In the genomic region with DNA sequence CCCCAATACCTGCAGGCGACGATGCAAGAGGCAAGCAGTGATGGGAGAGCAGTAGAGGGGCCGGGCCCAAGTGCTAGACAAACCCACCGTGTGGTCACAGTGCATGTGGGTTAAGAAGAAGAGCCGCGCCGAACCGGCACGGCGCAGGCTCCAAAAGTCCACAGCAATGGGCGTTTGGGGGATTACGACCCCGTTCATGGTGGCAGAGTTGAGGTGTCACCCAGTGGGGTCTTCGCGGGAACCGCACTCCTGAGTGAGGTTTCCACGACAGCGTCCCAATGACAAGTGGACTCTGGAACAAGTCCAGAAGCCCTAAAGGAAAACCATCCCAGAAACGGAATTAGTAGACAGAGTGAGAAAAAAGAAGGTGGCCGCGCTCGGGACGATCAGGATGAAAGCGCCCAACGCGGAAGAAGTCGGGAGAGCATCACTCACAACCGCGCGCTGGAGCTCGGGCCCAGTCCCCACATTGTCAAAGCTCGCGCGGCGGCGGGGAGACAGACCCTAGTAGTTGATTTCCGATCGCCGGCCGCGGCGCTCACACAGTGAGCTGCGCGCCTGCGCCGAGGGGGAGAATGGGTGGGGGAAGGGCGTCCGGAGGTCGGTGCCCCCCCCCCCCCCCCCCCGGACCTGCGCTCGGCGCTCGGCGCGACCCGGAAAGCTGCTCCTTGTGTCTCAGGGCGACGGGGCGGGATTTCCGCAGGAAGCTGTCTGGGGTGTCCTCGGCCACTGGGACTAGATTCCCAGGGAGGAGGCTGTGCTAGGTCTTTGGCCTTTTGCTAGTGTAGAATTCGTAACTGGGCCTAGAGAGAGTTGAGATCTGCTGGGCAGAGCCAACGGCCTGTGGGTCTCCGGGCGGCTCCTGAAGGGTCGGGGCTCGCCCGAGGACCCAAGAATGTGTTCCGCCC, we compare ENCODE assay signal across 8 mouse cellular contexts. TPM values are rescaled to one million over a fixed set of nuclear protein-coding genes. Genes with fewer than 3 reads are reported as not detected.
DNase-seq lines count a peak whose midpoint lies in the region; ATAC-seq and TF ChIP-seq lines count a peak whose summit lies in the region.

Gene Dclre1b, minus strand, starts transcription at position 554 of the 908 bp plus-strand sequence.
Gene Ap4b1, plus strand, starts transcription at position 630 of the 908 bp plus-strand sequence.
Gene Gm43064, plus strand, starts transcription at position 683 of the 908 bp plus-strand sequence.

- H3K4me3 ChIP-seq in C2C12 (ENCODE audit: insufficient read depth, poor library complexity, severe bottlenecking), result peak within 1 kb of the TSS; percentile 91
- peak within 1 kb of the TSS; percentile 79 for H3K4me3 ChIP-seq in erythroblast, embryonic 14.5 days (replicated peaks)
- H3K4me3 ChIP-seq in heart, embryonic 12.5 days, result peak within 1 kb of the TSS; percentile 97
- peak within 1 kb of the TSS; percentile 86 for H3K4me3 ChIP-seq in kidney, postnatal 0 days (replicated peaks; ENCODE audit: low read depth, low read length)
- H3K4me3 ChIP-seq in liver, embryonic 11.5 days (ENCODE audit: low read depth, low read length), result peak within 1 kb of the TSS; percentile 80
- peak within 1 kb of the TSS; percentile 81 for H3K4me3 ChIP-seq in stomach, embryonic 14.5 days (ENCODE audit: low read depth, low read length)

- under 1% methylated on average over 56 of the region's 70 CpGs for WGBS in heart, embryonic 12.5 days
- WGBS in kidney, postnatal 0 days, result under 1% methylated on average over 62 of the region's 70 CpGs
- WGBS in liver, embryonic 11.5 days, result under 1% methylated on average over 64 of the region's 70 CpGs
- WGBS in stomach, embryonic 14.5 days, result under 1% methylated on average over 58 of the region's 70 CpGs

- peak; percentile 66; the same call in 1 of the 2 replicates for TF ChIP-seq POLR2A in brain, embryonic 14.5 days (IDR thresholded peaks at IDR 0.05; ENCODE audit: borderline replicate concordance, extremely low read depth, insufficient read depth, insufficient read length, poor library complexity, severe bottlenecking)

- peak; percentile 91 for ATAC-seq in heart, embryonic 12.5 days (ENCODE audit: insufficient number of reproducible peaks, low FRiP score)
- ATAC-seq in kidney, postnatal 0 days (replicated peaks; ENCODE audit: low FRiP score, low read depth), result peak; percentile 96
- ATAC-seq in liver, embryonic 11.5 days (replicated peaks; ENCODE audit: low FRiP score), result peak; percentile 89
- peak; percentile 97 for ATAC-seq in stomach, embryonic 14.5 days (ENCODE audit: insufficient number of reproducible peaks, insufficient read depth, low FRiP score, low read depth)

- peaks cover 17% of the 10 kb centered on the region for H3K36me3 ChIP-seq in C2C12 (ENCODE audit: control insufficient read depth, insufficient read depth)
- H3K36me3 ChIP-seq in erythroblast, embryonic 14.5 days (ENCODE audit: control insufficient read depth), result peaks cover 72% of the 10 kb centered on the region
- H3K36me3 ChIP-seq in heart, embryonic 12.5 days, result peaks cover 22% of the 10 kb centered on the region
- H3K36me3 ChIP-seq in kidney, postnatal 0 days (ENCODE audit: insufficient read depth, low read length), result peaks cover 20% of the 10 kb centered on the region; the same call in 1 of the 2 replicates
- H3K36me3 ChIP-seq in liver, embryonic 11.5 days (ENCODE audit: control insufficient read depth, insufficient read depth, low read length), result peaks cover 9% of the 10 kb centered on the region; the same call in 1 of the 2 replicates
- H3K36me3 ChIP-seq in stomach, embryonic 14.5 days (ENCODE audit: control insufficient read depth, insufficient read depth, low read length), result peaks cover 12% of the 10 kb centered on the region; the same call in 1 of the 2 replicates

- peak within 1 kb of the TSS; percentile 93 for H3K4me2 ChIP-seq in heart, embryonic 12.5 days
- peak within 1 kb of the TSS; percentile 81 for H3K4me2 ChIP-seq in kidney, postnatal 0 days (ENCODE audit: low read length)
- peak within 1 kb of the TSS; percentile 63 for H3K4me2 ChIP-seq in liver, embryonic 11.5 days
- H3K4me2 ChIP-seq in stomach, embryonic 14.5 days (replicated peaks; ENCODE audit: low read depth, low read length), result peak within 1 kb of the TSS; percentile 69

- H3K27me3 ChIP-seq in C2C12 (ENCODE audit: control insufficient read depth, insufficient read depth, insufficient read length), result no peaks in the 10 kb centered on the region
- H3K27me3 ChIP-seq in erythroblast, embryonic 14.5 days (ENCODE audit: control insufficient read depth), result no peaks in the 10 kb centered on the region
- H3K27me3 ChIP-seq in heart, embryonic 12.5 days (replicated peaks), result no peaks in the 10 kb centered on the region
- H3K27me3 ChIP-seq in kidney, postnatal 0 days (ENCODE audit: insufficient read depth, low read length), result no peaks in the 10 kb centered on the region
- H3K27me3 ChIP-seq in liver, embryonic 11.5 days (replicated peaks; ENCODE audit: control insufficient read depth, insufficient read depth, low read length), result no peaks in the 10 kb centered on the region
- no peaks in the 10 kb centered on the region for H3K27me3 ChIP-seq in stomach, embryonic 14.5 days (ENCODE audit: control insufficient read depth, insufficient read depth, low read length)

- peaks cover 8% of the 10 kb centered on the region for H3K79me3 ChIP-seq in C2C12 (ENCODE audit: low read depth)

- peak within 1 kb of the TSS; percentile 98 for H3ac ChIP-seq in C2C12 (ENCODE audit: control insufficient read depth, insufficient read length, low read depth)

- H3K27ac ChIP-seq in heart, embryonic 12.5 days (ENCODE audit: poor library complexity, severe bottlenecking), result peak within 1 kb of the TSS; percentile 96
- H3K27ac ChIP-seq in kidney, postnatal 0 days, result peak within 1 kb of the TSS; percentile 93
- H3K27ac ChIP-seq in liver, embryonic 11.5 days (ENCODE audit: low read depth, low read length), result peak within 1 kb of the TSS; percentile 87
- peak within 1 kb of the TSS; percentile 88 for H3K27ac ChIP-seq in stomach, embryonic 14.5 days (ENCODE audit: low read length)

- peaks cover 24% of the 10 kb centered on the region for H3K79me2 ChIP-seq in C2C12 (ENCODE audit: control insufficient read depth, insufficient read depth)

- H3K9ac ChIP-seq in heart, embryonic 12.5 days, result peak within 1 kb of the TSS; percentile 95
- H3K9ac ChIP-seq in kidney, postnatal 0 days (ENCODE audit: low read depth, low read length), result peak within 1 kb of the TSS; percentile 74
- peak within 1 kb of the TSS; percentile 85 for H3K9ac ChIP-seq in liver, embryonic 11.5 days (ENCODE audit: low read depth, low read length)
- peak within 1 kb of the TSS; percentile 77 for H3K9ac ChIP-seq in stomach, embryonic 14.5 days (replicated peaks; ENCODE audit: low read depth, low read length)

- TF ChIP-seq CTCF in C2C12 (IDR thresholded peaks at IDR 0.05; ENCODE audit: control insufficient read depth, insufficient read depth, insufficient read length), result no peak
- TF ChIP-seq CTCF in brain, embryonic 14.5 days (IDR thresholded peaks at IDR 0.05; ENCODE audit: borderline replicate concordance, extremely low read depth, insufficient read depth, insufficient read length), result no peak
- TF ChIP-seq CTCF in kidney, postnatal 0 days (IDR thresholded peaks at IDR 0.05; ENCODE audit: low read depth), result 0 out of 2 replicates have a peak, but pooled peaks have one; percentile 7

- peaks cover 77% of the 10 kb centered on the region for H3K4me1 ChIP-seq in erythroblast, embryonic 14.5 days (ENCODE audit: control insufficient read depth)
- H3K4me1 ChIP-seq in heart, embryonic 12.5 days (replicated peaks), result peaks cover 11% of the 10 kb centered on the region
- 0 out of 2 replicates have a peak, but pooled peaks cover 8% of the 10 kb centered on the region for H3K4me1 ChIP-seq in kidney, postnatal 0 days (replicated peaks; ENCODE audit: insufficient read depth, low read length)
- peaks cover 18% of the 10 kb centered on the region for H3K4me1 ChIP-seq in liver, embryonic 11.5 days (replicated peaks; ENCODE audit: control insufficient read depth, insufficient read depth, low read length)
- peaks cover 3% of the 10 kb centered on the region; the same call in 1 of the 2 replicates for H3K4me1 ChIP-seq in stomach, embryonic 14.5 days (ENCODE audit: control insufficient read depth, insufficient read depth, low read length)

- H3K9me3 ChIP-seq in erythroblast, embryonic 14.5 days (ENCODE audit: control insufficient read depth, low read length), result no peaks in the 10 kb centered on the region
- no peaks in the 10 kb centered on the region for H3K9me3 ChIP-seq in heart, embryonic 12.5 days (replicated peaks)
- no peaks in the 10 kb centered on the region for H3K9me3 ChIP-seq in kidney, postnatal 0 days (replicated peaks; ENCODE audit: low read length)
- no peaks in the 10 kb centered on the region for H3K9me3 ChIP-seq in liver, embryonic 11.5 days (ENCODE audit: control insufficient read depth, low read length)
- no peaks in the 10 kb centered on the region for H3K9me3 ChIP-seq in stomach, embryonic 14.5 days (ENCODE audit: control insufficient read depth, low read depth, low read length)

- DNase-seq in brain, embryonic 14.5 days (ENCODE audit: low read depth), result peak; percentile 97
- DNase-seq in kidney, postnatal 0 days (ENCODE audit: low spot score), result peak; percentile 96
- DNase-seq in liver, embryonic 11.5 days (ENCODE audit: low spot score), result peak; percentile 93
- DNase-seq in naive thymus-derived CD4-positive, alpha-beta T cell, adult 2 months (ENCODE audit: low read depth), result peak; percentile 95

RNA-seq across cellular contexts. Expression of gene Dclre1b, which starts in this region (rescaled TPM):
- polyA plus RNA-seq in C2C12 (2012; fragmentation: generic; extraction: Trizol), result 7.6 TPM
- polyA plus RNA-seq in brain, embryonic 14.5 days (2012; rRNA removed), result 12.5 and 14.4 TPM in 2 replicates
- polyA plus RNA-seq in erythroblast, embryonic 14.5 days (2012), result 1.1 and 1.2 TPM in 2 replicates
- polyA plus RNA-seq in heart, embryonic 12.5 days (2016; fragmentation: Nextera tagmentation; extraction: Ambion mirVana), result 18.1 and 19.8 TPM in 2 replicates
- 23.1 and 27.1 TPM in 2 replicates for polyA plus RNA-seq in kidney, postnatal 0 days (2015; fragmentation: Nextera tagmentation; extraction: Ambion mirVana)
- polyA plus RNA-seq in liver, embryonic 11.5 days (2014; fragmentation: Nextera tagmentation; extraction: Ambion mirVana), result 35.1 and 36.8 TPM in 2 replicates
- polyA plus RNA-seq in stomach, embryonic 14.5 days (2014; fragmentation: Nextera tagmentation; extraction: Ambion mirVana), result 27.0 and 30.9 TPM in 2 replicates

RNA-seq across cellular contexts. Expression of gene Ap4b1, which starts in this region (rescaled TPM):
- 8.8 TPM for polyA plus RNA-seq in C2C12 (2012; fragmentation: generic; extraction: Trizol)
- polyA plus RNA-seq in brain, embryonic 14.5 days (2012; rRNA removed), result 20.8 and 25.0 TPM in 2 replicates
- polyA plus RNA-seq in erythroblast, embryonic 14.5 days (2012), result 0.12 and 0.16 TPM in 2 replicates
- polyA plus RNA-seq in heart, embryonic 12.5 days (2016; fragmentation: Nextera tagmentation; extraction: Ambion mirVana), result 16.2 and 16.5 TPM in 2 replicates
- 15.9 and 16.3 TPM in 2 replicates for polyA plus RNA-seq in kidney, postnatal 0 days (2015; fragmentation: Nextera tagmentation; extraction: Ambion mirVana)
- 20.8 and 23.9 TPM in 2 replicates for polyA plus RNA-seq in liver, embryonic 11.5 days (2014; fragmentation: Nextera tagmentation; extraction: Ambion mirVana)
- 18.5 and 21.8 TPM in 2 replicates for polyA plus RNA-seq in stomach, embryonic 14.5 days (2014; fragmentation: Nextera tagmentation; extraction: Ambion mirVana)

RNA-seq across cellular contexts. Expression of gene Gm43064, which starts in this region (rescaled TPM):
- polyA plus RNA-seq in C2C12 (2012; fragmentation: generic; extraction: Trizol), result not detected
- 0.53 and 0.66 TPM in 2 replicates for polyA plus RNA-seq in brain, embryonic 14.5 days (2012; rRNA removed)
- 0.26 and 0.65 TPM in 2 replicates for polyA plus RNA-seq in erythroblast, embryonic 14.5 days (2012)
- polyA plus RNA-seq in heart, embryonic 12.5 days (2016; fragmentation: Nextera tagmentation; extraction: Ambion mirVana), result 0.12 and 0.27 TPM in 2 replicates
- polyA plus RNA-seq in kidney, postnatal 0 days (2015; fragmentation: Nextera tagmentation; extraction: Ambion mirVana), result 0.12 and 0.14 TPM in 2 replicates
- polyA plus RNA-seq in liver, embryonic 11.5 days (2014; fragmentation: Nextera tagmentation; extraction: Ambion mirVana), result 0.75 TPM in 1 of 2 replicates, not detected in the other
- 0.35 and 0.50 TPM in 2 replicates for polyA plus RNA-seq in stomach, embryonic 14.5 days (2014; fragmentation: Nextera tagmentation; extraction: Ambion mirVana)

Comparison
In these comparisons a context has a peak if more than half of its experiments do, and no peak if none do; other contexts are left out.
1. Peak in every context shown above with its lines: DNase-seq, ATAC-seq, H3K4me3 ChIP-seq and H3K27ac ChIP-seq.